Mouse (Mus musculus) right cerebral cortex, adult 2 months (tissue): Measurements from ENCODE around the gene Fos.
A peak's percentile ranks its signal among the peaks of the same experiment; 100 is the strongest.

Source experiments
- DNase-seq, 2 experiments: peaks; one replicate each; pipeline ENCODE4 v3.0.0; 2021 to 2022; ENCODE audit warnings: low spot score in 2 of 2

Fos gene

DNA sequence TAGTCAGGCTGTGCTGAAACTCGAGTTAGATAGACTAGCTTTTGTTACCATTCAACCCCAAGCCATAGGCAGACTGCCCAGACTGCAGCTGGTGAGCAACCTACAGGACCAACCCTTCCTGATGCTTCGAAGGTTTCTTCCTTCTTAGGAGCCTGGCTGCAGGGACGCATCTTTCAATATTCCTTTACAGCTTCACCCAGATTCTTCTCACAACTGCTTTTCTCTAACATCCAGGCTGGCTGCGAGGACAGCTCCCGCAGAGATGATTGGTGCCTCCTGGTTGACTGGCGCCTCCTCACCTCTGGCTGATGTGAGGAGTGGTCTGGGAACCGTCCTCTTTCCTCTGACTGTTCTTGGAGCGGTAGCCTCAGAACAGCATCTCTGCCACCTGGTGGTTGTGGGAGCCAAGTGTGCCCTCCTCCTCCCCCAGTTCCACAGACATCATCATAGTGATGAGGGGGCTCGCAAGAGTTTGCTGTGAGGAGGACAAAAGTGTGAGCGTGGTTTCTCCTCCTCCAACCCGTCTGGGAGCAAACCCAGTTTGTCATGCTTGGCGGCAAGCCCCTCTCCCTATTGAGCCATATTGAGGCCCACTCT lies 14.0 kb downstream of the Fos start:
- peak; percentile 78 to 86 for DNase-seq

GRCm38 (mm10) chr12:85489232-85489886 lies 15.7 kb downstream of the Fos start:
- no peak for DNase-seq

DNA sequence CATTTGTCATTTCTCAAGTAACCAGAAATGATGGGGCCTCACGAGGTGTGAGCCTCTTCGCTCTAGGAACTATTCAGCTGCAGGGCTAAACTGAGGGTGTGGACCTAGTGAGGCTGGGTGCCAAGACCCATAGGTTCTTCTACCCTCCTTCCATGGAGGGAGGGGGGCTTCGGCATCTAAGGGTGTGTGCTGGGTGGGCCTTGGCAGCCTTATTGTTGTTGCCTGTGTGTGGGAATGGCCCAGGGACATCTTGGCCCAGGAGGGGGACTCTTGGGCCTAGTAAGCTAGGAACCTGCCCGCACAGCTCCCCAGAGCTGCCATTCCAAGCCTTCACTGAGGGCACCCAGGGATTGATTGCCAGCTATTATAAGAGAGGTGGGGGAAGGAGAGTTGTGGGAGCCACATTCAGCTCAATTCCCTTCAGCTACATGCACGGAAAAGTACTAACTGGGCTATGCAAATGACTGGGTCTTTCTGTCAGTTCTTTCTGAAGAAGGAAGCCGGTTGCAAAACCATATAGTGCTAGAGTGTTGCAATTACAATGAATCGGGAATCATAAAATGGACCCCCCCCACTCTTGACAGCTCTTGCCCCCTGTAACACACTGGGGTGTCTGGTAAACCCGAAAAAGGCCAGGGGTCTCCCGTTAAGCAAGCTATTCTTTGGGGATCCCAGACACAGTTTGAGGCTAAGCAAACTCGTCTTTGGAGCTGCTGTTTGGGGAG lies 16.6 kb downstream of the Fos start:
- no peak for DNase-seq

DNA sequence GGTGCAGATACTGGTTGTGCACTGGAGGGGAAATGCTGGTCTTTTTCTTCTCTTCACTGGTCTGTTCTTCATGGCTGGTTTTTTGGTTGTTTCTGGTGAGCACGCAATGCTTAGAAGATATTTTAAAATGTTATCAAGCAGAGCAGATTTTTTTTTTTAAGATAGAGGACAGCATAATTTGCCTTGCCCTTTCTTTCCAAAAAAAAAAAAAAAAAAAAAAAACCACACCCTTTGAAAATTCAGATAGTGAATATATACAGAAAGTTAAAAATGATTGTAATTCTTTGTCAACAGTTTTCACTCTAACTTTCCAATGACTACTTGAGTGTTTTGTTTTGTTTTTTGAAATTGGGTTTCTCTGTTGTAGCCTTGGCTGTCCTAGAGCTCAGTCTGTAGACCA lies 17.3 kb downstream of the Fos start:
- DNase-seq: no peak

- peak; percentile 74 to 76 for DNase-seq
Observed at GRCm38 (mm10) chr12:85492084-85492645, 18.5 kb downstream of the Fos start.

GRCm38 (mm10) chr12:85496336-85496735 lies 22.6 kb downstream of the Fos start:
- no peak for DNase-seq

DNA sequence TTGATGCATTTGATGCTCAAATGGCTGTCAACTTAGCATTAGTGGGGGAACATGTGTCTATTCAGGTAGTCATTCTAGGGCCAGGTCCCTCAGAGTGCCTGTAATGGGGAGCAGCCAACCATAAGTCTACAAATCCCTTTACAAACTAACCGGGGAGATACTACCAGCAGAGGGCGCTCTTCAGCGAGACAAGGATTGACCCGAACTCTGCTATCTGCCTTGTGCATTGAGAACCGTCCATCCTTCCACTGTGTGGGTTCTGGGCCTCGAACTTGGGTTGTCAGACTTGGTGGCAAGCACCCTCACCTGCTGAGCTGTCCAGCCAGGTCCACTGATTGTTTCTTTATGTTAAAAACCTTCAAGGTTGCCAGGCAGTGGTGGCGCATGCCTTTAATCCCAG lies 23.1 kb downstream of the Fos start:
- DNase-seq: peak; percentile 84 to 85

GRCm38 (mm10) chr12:85497310-85498135 lies 23.8 kb downstream of the Fos start:
- no peak for DNase-seq

DNA sequence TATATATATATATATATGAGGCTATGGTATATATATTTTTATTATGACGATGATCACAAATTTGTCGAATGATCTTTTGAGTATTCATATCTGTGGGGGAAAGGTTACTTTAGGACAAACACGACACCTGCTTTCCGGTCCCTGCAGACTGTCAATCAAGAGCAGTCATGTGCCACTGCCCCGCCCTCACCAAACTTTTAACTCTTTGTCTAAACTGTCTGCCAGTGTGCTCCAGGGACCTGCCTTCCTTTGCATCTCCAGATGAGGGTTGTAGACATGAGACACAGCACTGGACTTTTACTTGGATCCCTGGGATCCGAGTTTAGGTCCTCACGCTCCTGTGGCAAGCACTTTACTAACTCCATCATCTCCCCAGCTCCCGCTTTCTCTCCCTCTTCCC lies 25.3 kb downstream of the Fos start:
- no peak for DNase-seq

GRCm38 (mm10) chr12:85502682-85503081 lies 29.0 kb downstream of the Fos start:
- no peak for DNase-seq

DNA sequence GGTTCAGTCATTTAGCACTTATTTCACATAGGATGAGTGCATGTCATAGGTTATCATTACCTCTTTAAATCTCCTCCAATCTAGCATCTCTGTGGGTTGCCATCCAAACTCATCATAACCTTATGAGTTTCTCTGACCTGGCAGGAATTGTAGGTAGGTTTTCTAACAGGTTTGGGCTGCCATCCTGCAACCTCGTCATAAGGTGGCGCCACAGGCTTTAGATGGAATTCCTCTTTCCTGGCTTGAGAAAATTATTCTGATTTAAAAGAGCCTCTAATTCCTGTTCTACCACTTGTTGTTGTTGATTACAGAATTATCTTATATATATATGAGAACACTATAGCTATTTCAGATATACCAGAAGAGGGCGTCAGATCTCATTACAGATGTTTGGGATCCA lies 34.5 kb downstream of the Fos start:
- DNase-seq: peak; percentile 46 to 54

GRCm38 (mm10) chr12:85510013-85510412 lies 36.3 kb downstream of the Fos start:
- DNase-seq: no peak

GRCm38 (mm10) chr12:85513789-85514447 lies 40.2 kb downstream of the Fos start:
- no peak for DNase-seq

DNA sequence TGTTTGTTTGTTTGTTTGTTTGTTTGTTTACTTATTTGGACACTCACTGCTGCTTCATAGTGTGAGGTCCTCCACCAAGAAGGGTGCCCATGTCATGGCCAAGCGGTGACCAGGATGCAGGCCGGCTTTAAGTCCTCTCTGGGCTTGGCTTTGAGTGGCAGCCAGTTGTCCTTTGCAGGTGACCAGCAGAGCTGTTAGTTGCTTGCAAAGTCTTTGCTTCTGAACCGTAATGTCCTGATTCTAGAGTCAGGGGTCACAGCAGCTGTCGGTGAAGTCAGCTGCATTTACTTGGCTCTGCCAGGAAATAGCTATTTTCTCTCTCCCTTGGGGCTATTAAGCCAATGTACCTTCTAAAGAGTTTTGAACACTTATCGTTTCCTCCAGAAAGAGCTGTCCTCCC lies 41.3 kb downstream of the Fos start:
- DNase-seq: no peak

DNA sequence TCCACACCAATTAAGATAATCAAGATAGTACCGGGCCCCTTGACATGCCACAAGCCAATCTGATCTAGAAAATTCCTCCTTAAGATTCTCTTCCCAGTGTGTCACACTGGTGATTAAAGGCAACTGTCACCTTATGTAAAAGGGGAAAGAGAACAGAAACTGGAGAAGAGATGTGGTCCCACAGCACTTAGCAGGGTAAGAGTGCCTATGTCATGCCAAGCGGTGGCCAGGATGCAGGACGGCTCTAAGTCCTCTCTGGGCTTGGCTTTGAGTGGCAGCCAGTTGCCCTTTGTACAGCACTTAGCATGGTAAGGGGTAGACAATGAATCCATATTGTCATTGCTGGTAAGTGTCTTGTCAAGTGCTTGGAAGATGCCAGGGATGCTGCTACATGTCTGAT lies 42.2 kb downstream of the Fos start:
- no peak for DNase-seq

DNA sequence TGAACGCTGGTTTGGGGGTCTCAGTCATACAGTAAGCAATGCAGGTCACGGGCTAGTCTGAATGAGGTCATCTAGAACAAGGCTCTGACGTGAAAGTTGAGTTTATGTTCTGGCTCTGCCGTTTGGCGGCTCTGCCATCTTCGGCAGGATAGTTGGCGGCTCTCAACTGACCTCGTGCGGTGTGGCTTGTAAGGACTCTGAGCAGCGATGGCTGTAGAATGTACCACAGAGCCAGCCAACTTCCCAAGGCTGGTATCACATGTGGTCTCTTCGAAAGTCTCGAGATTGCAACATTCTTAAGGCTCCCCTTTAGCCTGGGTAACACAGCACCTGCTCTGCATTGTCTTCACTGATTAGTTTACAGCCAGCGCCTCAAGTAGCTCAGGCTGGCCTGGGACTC lies 43.6 kb downstream of the Fos start:
- DNase-seq: no peak

DNA sequence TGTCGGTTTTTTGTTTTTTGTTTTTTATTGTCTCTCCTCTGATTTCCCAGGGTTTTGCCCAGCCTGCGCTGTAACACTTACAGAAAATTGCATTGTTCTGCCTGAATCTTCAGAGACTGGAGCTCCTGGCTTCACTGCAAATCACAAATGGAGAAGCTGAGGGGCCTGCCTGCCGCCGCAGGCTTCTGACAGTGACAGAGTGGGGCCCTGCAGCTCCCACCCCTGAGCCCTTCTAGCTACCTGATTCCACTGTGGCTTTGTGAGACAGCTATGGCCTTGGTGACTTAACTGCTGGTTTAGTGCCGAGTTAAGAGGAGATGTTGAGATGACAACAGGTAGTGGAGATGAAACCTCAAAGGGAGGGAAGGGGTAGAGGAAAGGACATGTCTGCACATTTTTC lies 44.3 kb downstream of the Fos start:
- DNase-seq: no peak

DNA sequence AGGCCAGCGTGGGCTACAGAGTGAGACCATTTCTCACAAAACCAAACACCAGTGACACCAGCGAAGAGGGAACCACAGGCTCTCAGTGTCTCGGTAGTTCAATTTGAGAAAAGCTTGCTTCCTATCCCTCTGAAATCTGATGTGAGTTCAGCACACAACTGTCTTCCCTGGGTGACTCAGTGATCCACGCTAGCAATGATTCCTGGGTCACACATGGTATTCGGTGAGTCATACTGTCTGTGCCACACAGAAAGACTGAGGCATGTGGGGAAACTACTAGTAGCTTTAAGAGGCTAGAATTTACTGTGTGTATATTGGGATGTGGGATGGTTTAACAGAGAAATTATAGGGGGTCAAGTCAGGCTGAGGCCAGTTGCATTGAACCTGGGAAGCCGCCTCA lies 45.9 kb downstream of the Fos start:
- DNase-seq: peak in 1 of 2 experiments; percentile 45

GRCm38 (mm10) chr12:85521101-85521500 lies 47.4 kb downstream of the Fos start:
- no peak for DNase-seq

DNA sequence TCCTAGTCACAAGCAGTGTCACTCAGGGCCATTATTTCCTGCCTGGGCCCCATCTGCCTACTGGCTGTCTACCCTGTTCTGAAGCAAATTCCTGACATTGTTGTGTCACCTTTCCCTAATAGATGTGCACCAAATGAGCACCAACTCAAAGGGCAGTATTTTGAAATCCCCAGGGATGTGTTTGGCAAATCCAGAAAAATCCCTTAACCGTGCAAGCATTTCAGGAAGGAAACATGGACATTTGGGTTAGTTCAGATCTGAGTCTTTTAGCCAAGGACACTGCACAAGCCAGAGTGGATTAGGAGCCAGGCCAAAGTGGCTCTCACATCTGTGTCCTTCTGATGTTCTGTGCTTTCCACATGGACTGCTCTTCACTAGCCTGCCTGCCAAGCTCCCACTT lies 48.0 kb downstream of the Fos start:
- no peak for DNase-seq

DNA sequence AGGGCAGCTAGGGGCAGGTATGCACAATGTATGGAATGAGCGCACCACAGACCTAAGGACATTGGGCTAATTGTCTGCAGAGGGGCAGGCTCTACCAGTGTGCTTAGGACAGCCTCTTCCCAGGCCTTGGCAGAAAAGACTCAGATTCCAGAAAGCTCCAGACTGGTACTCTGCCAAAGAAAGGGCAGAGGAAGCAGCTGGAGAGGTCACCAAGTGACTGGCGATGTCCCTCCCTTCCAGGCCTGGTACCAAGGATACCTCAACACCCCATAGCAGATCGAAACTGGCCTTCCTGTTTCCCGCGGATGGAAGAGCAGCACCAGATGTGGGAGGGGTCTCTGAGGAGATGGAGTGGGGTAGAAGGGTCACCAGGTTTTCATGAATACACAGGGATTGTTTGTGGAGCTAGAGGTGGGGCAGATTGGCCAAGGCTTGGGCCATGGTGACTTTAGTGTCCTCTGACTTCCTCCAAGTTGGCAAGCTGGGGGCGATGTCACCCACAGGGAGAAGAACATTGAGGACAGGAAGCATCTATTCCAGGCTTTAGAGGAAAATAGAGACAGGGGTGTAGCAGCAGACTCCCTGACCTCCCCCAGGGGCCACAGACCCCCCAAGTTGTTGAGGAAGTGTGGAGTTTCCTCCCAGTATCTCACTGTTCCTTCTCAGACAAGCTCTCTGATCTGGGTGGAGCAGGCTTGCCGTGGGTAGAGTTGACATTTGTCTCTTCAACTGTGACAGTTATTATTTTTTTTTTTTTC lies 49.1 kb downstream of the Fos start:
- no peak for DNase-seq
